Mouse (Mus musculus) CH12.LX (cell line): Measurements from ENCODE around the gene Tnp1. TPM values are rescaled to one million over a fixed set of nuclear protein-coding genes. Genes with fewer than 3 reads are reported as not detected.

Experiments used
- DNase-seq: peaks from one replicate; pipeline ENCODE4 v3.0.0-alpha.2; 2013; ENCODE audit errors: extremely low read depth
- H3K27ac ChIP-seq: 2 replicates; pipeline ENCODE4 v1.5.1; 2012; ENCODE audit warnings: low read depth, mild to moderate bottlenecking, control low read depth, moderate library complexity; ENCODE audit not compliant: insufficient read depth
- H3K27me3 ChIP-seq: replicated peaks from 2 replicates; pipeline ENCODE3; 2012; ENCODE audit warnings: inconsistent platforms
- H3K36me3 ChIP-seq, 2 experiments: replicated peaks in 1 of 2; 2 replicates each; pipeline versions ENCODE3 to v1.6.1; 2012; ENCODE audit warnings: inconsistent platforms in 1 of 2, low read length in 1 of 2, mild to moderate bottlenecking in 1 of 2, mixed read lengths in 1 of 2, moderate library complexity in 1 of 2; ENCODE audit not compliant: control insufficient read depth in 1 of 2, insufficient read depth in 1 of 2
- H3K4me1 ChIP-seq, 2 experiments: 2 replicates each; pipeline ENCODE4 v1.6.1; 2012; ENCODE audit warnings: inconsistent platforms in 1 of 2, moderate library complexity in 1 of 2; ENCODE audit not compliant: insufficient read depth in 2 of 2, control insufficient read depth in 1 of 2
- H3K4me2 ChIP-seq: 2 replicates; pipeline ENCODE4 v1.6.1; 2012; ENCODE audit warnings: low read depth, mild to moderate bottlenecking, control low read depth; ENCODE audit not compliant: poor library complexity, insufficient read depth, severe bottlenecking
- H3K4me3 ChIP-seq, 3 experiments: fragments of 150-350 bp in 1 of 3; sonication (generic) in 1 of 3; replicated peaks in 1 of 3; 2 replicates each; pipeline versions ENCODE3 to v1.5.1; 2011 to 2012; ENCODE audit warnings: low read depth in 2 of 3, low read length in 2 of 3, mild to moderate bottlenecking in 2 of 3, moderate library complexity in 2 of 3, control low read depth in 1 of 3, improper control_type of control experiment in 1 of 3, inconsistent platforms in 1 of 3, mixed read lengths in 1 of 3; ENCODE audit not compliant: poor library complexity in 1 of 3
- H3K79me2 ChIP-seq: replicated peaks from 2 replicates; pipeline ENCODE4 v1.6.1; 2012; ENCODE audit warnings: mild to moderate bottlenecking, moderate library complexity; ENCODE audit not compliant: control insufficient read depth, poor library complexity, insufficient read depth, severe bottlenecking; ENCODE audit errors: extremely low read depth
- H3K9ac ChIP-seq: 2 replicates; pipeline ENCODE4 v1.6.1; 2012; ENCODE audit warnings: low read depth, mild to moderate bottlenecking, control low read depth, moderate library complexity; ENCODE audit not compliant: insufficient read depth
- H3K9me3 ChIP-seq: replicated peaks from 2 replicates; pipeline ENCODE3; 2012; ENCODE audit warnings: low read length, inconsistent platforms, mixed read lengths
- CHD1 ChIP-seq: IDR thresholded peaks from 2 replicates; pipeline ENCODE4 v1.6.1; 2012; ENCODE audit warnings: low read depth, low read length, improper control_type of control experiment, inconsistent platforms
- CTCF ChIP-seq, 2 experiments: IDR thresholded peaks in 1 of 2; conservative IDR thresholded peaks in 1 of 2; 2 replicates each; pipeline ENCODE4 v1.5.1; 2011 to 2012; ENCODE audit warnings: low read depth in 2 of 2, low read length in 2 of 2, improper control_type of control experiment in 1 of 2, inconsistent platforms in 1 of 2, mild to moderate bottlenecking in 1 of 2, moderate library complexity in 1 of 2
- E2F4 ChIP-seq: IDR thresholded peaks from 2 replicates; pipeline ENCODE4 v1.6.1; 2011; ENCODE audit warnings: low read depth, low read length, improper control_type of control experiment; ENCODE audit not compliant: insufficient replicate concordance
- ELF1 ChIP-seq: IDR thresholded peaks from 2 replicates; pipeline ENCODE4 v1.6.1; 2014; ENCODE audit warnings: low read depth, mild to moderate bottlenecking, inconsistent platforms, low read length, improper control_type of control experiment
- EP300 ChIP-seq: IDR thresholded peaks from 2 replicates; pipeline ENCODE4 v1.6.1; 2011; ENCODE audit warnings: low read length, improper control_type of control experiment
- GABPA ChIP-seq: IDR thresholded peaks from 2 replicates; pipeline ENCODE4 v1.6.1; 2012; ENCODE audit warnings: low read depth, low read length, improper control_type of control experiment, inconsistent platforms; ENCODE audit not compliant: insufficient replicate concordance
- HCFC1 ChIP-seq: IDR thresholded peaks from 2 replicates; pipeline ENCODE4 v1.6.1; 2012; ENCODE audit warnings: low read depth, mild to moderate bottlenecking, inconsistent platforms, low read length, improper control_type of control experiment
- JUN ChIP-seq: IDR thresholded peaks from 2 replicates; pipeline ENCODE4 v1.6.1; 2011; ENCODE audit warnings: low read depth, mild to moderate bottlenecking, low read length, improper control_type of control experiment, moderate library complexity; ENCODE audit not compliant: insufficient read depth
- MAX ChIP-seq: IDR thresholded peaks from 2 replicates; pipeline ENCODE4 v1.6.1; 2011; ENCODE audit warnings: low read length, improper control_type of control experiment
- MAZ ChIP-seq: IDR thresholded peaks from 2 replicates; pipeline ENCODE4 v1.6.1; 2012; ENCODE audit warnings: low read depth, mild to moderate bottlenecking, inconsistent platforms, low read length, improper control_type of control experiment, moderate library complexity
- MXI1 ChIP-seq: IDR thresholded peaks from 2 replicates; pipeline ENCODE4 v1.6.1; 2011; ENCODE audit warnings: mild to moderate bottlenecking, low read depth, low read length, improper control_type of control experiment
- POLR2A ChIP-seq: IDR thresholded peaks from 2 replicates; pipeline ENCODE4 v1.6.1; 2011; ENCODE audit warnings: low read depth, mild to moderate bottlenecking, improper control_type of control experiment, low read length
- TBP ChIP-seq: conservative IDR thresholded peaks from 2 replicates; pipeline ENCODE4 v1.6.1; 2011; ENCODE audit warnings: low read depth, low read length, improper control_type of control experiment
- USF2 ChIP-seq: conservative IDR thresholded peaks from 2 replicates; pipeline ENCODE4 v1.6.1; 2011; ENCODE audit warnings: low read depth, low read length, improper control_type of control experiment
- dilution Hi-C: fragments of 300-500 bp; cut with MboI; formaldehyde crosslinking; loops from 2 replicates; pipeline ENCODE4 v1.14.3; 2020; ENCODE audit warnings: low sequenced_read_pairs; ENCODE audit not compliant: extremely low pct_unique_long_range_greater_than_20kb, extremely low pct_ligation_motif_present
- in situ Hi-C: fragments of 300-500 bp; cut with MboI; formaldehyde crosslinking; loops from 3 replicates; pipeline ENCODE4 v1.14.3; 2019; ENCODE audit warnings: low sequenced_read_pairs, low pct_ligation_motif_present, low pct_unique_long_range_greater_than_20kb, mixed read lengths
- polyA plus RNA-seq: library from polyadenylated mRNA; unstranded; fragments of >175 nt; gene quantifications from 2 replicates; pipeline ENCODE4 v1.2.1, GENCODE M21; 2012; ENCODE audit warnings: low read depth; ENCODE audit not compliant: insufficient read length
- total RNA-seq, 2 experiments: library from RNA; depleted of rRNA; stranded (reverse); fragments of 300-350 nt in 1 of 2; fragments of >200 nt in 1 of 2; gene quantifications; 2 replicates each; pipeline ENCODE4 v1.2.3; 2012 to 2014

The Tnp1 gene
- total and polyA plus RNA-seq, 3 experiments: not detected

GRCm38 (mm10) chr1:73053545-73054326, 38.0 kb upstream of the Tnp1 start:
- dilution Hi-C loops: no loop called here
- TF ChIP-seq ELF1 (no peak), HCFC1 (no peak), TBP (no peak), CTCF (conservative IDR thresholded peaks at IDR 0.05 in 1 of 2, IDR thresholded peaks at IDR 0.05 in 1 of 2; ENCODE audit: low read depth in 2 of 2, low read length in 2 of 2) (no peak), MXI1 (no peak), GABPA (no peak), EP300 (no peak), USF2 (no peak), E2F4 (no peak), MAZ (no peak)

GRCm38 (mm10) chr1:73046896-73047672, 31.4 kb upstream of the Tnp1 start:
- no peaks in the 10 kb centered on the region for H3K4me1 ChIP-seq
- no peak overlapping the region for H3K4me2 ChIP-seq
- dilution Hi-C loops (no loop called here), in situ Hi-C loops (no loop called here)
- no peak overlapping the region for H3K4me3 ChIP-seq
- H3K36me3 ChIP-seq: no peaks in the 10 kb centered on the region
- H3K27ac ChIP-seq: no peak overlapping the region
- no peaks in the 10 kb centered on the region for H3K79me2 ChIP-seq
- TF ChIP-seq CHD1 (no peak), JUN (no peak), MXI1 (no peak), POLR2A (no peak), HCFC1 (no peak), MAX (no peak), USF2 (no peak)
- TF ChIP-seq, all 38 proteins: peak for 0
- DNase-seq: no peak
- Histone ChIP-seq H3K9me3 (no peaks in the 10 kb centered on the region), H3K9ac (no peak overlapping the region), H3K27me3 (no peaks in the 10 kb centered on the region)

More at GRCm38 (mm10) chr1:73053545-73054326, 38.0 kb upstream of the Tnp1 start:
- Histone ChIP-seq H3K4me2 (no peak overlapping the region), H3K9me3 (no peaks in the 10 kb centered on the region), H3K27ac (no peak overlapping the region), H3K4me3 (no peak overlapping the region), H3K4me1 (no peaks in the 10 kb centered on the region), H3K79me2 (no peaks in the 10 kb centered on the region), H3K27me3 (no peaks in the 10 kb centered on the region), H3K9ac (no peak overlapping the region), H3K36me3 (no peaks in the 10 kb centered on the region)
- in situ Hi-C loops: no loop called here
- no peak for DNase-seq
